Mouse (Mus musculus) skeletal muscle tissue, postnatal 0 days (tissue): ENCODE results near the gene Rasgrp4. TPM values are rescaled to one million over a fixed set of nuclear protein-coding genes. Genes with fewer than 3 reads are reported as not detected.

Experiments used
- polyA plus RNA-seq: library from polyadenylated mRNA; unstranded; fragments of >200 nt; fragmentation: Nextera tagmentation; extraction: Ambion mirVana; gene quantifications from 2 replicates; pipeline ENCODE4 v1.2.1, GENCODE M21; 2015

The Rasgrp4 gene
- 0.41 and 0.74 TPM in 2 replicates for polyA plus RNA-seq

DNA sequence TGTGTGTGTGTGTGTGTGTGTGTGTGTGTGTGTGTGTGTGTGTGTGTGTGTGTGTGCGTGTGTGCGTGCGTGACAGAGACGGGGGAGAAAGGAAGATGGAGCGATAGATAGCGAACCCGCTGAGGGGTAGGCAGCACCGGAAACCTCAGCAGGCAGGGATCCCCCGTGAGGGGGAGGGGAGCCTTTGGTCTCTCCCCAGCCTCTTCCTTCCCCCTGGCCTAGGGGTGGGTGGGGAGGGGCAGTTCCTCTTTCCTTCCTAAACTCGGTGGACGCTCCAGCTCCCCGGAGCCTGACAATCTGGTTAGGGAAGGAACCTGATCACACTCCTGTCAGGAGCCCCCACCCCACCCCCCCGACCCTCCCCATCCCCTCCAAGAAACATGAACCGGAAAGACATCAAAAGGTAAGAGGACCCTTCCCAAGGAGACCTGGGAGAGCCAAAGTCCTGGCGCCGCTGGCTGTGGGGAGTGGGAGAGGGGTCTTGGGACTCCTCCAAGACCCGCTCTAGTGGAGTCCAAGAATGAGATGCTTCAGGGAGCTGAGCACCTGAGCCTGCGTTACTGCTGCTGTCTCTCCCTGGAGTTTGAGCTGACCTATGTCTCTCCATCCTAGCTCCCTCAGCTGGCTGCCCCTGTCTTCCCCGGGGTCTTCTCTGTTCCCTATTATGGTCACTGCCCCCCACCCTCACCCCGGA, at the start of gene Rasgrp4:
Gene Rasgrp4, plus strand, starts transcription at position 159 of the 694 bp plus-strand sequence.

DNA sequence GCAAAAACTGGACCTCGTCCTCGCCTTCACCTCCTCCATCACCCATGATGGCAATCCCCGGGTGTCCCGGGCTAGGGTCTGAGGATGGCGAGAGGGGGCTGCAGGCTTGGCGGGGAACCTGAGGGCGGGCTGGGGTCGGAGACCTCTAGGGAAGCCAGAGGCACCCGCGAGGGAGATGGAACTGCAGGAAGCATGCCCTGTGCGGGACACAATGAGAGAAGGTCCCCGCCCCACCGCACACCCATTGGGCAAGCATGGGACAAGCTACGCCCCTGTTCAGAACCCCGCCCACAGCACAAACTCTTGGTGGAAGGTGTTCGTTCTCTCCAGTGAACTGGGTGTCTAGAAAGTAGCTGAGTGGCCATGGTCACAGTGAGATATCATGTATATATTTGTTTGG, 9.7 kb upstream of the Rasgrp4 start, which contains the start of gene Ryr1:
Gene Ryr1, minus strand, starts transcription at position 210 of the 400 bp plus-strand sequence.

DNA sequence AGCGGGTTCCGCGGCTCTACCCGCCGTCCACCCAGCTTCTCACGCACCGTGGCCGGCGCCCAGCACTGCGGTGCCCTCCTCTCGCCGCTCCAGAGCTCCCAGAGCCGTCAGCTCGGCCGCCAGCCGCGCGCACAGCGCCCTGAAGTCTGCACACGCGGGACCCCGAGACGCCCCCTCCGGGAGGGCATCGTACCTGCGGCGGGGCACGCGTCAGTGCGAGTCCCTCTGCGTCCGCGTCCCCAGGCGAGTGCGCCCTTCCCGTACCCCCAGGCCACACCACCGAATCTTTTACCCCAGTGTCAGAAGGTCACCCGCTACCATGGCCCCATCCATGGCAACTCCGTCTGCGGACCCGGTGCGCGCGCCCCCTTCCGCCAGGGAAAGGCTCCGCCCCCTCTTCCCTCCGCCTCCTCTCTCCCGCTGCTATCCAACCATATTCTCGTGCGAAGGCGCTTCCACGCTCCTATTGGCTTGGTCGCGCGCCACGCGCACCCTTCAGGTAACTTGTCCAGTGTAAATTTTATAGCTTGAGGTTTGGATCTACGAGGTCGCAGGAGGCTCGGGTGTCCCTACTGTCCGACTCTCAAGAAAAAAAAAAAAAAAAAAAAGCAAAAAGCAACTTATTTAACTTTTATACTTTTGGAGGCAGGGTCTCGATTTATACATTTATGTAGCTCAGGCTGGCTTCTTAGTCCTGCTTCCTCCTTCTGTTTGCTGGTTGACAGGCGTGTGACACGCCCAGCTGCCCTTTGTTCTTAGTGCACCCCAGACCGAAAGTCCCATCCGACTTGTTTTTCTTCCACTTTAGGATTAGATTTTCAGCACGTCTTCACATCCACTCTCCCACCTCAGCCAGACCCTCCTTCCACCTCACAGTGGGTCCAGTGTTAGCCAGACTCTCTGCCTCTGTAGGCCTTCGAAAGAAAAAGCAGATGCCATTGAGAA, 21.5 kb downstream of the Rasgrp4 start, which contains the start of gene Fam98c:
Gene Fam98c, minus strand, starts transcription at position 397 of the 945 bp plus-strand sequence.

DNA sequence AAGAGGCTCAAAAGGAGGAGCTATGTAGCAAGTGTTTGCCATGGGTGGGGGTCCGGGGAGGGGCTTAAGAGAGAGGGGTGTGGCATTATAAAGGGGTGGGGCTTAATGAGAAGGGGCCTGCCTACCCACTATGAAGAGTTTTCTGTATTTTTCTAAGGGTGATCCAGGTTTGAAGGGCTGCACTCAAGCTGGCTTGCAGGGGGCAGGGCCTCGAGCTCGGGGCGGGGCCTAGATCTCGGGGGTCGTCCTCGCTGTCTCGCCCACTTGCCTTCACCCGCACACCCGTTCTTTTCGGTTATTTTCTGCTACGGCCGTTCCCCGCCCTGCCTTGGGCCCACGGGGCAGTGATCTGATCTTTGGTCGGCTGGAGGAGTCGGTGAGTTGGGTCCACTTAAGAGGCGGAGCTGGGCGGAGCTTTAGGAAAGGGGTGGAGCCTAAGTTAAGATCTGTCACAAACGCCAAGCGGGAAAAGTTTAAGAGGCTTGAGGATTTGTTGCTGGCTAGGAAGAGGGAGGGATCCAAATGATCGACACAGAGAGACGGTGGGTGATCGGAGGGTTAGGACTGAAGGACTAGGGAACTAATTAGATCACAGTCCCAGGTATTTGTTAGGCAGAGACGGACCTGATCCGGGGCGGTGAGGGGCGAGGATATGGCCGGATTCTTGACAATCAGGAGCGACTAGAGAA, 35.6 kb downstream of the Rasgrp4 start, which contains the start of the genes Ggn and Spred3:
Gene Ggn, plus strand, starts transcription at position 145 of the 689 bp plus-strand sequence.
Gene Spred3, minus strand, starts transcription at position 346 of the 689 bp plus-strand sequence.

DNA sequence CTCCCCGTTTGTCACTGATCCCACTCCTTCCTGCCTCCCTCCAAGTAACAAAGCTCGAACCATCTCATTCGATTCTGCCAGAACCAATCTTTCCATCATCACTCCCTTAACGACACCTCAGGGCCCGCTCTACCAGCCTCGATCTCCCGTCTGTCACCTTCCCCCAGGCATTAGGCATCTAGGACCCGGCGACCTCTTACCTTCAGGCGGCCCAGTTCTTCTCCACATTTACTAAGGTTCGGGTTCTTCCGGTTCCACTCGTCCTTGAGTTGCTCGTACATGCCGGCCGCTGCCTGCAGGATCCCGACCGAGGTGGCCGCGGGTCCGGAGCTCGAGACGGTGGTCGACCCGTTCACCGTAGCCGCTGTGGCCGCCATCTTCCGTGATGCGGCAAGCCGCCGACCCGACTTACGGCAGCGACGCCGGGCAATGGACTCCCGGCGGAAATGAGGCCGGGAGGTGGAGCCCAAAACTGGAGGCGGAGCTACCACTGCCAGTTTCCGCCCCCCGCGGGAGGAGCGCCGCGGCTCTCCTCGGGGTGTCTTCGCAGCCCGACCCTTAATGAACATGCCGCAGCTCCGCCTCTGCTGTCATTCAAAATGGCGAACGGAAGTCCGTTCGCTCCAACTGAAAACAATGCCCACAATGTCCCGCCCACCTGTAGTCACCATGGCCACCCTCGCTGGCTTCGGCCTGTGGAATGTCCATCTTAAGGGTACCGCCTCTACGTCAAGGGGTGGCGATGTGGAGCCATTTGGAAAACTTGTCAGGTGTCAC, 45.6 kb downstream of the Rasgrp4 start, which contains the start of gene Psmd8:
Gene Psmd8, minus strand, starts transcription at position 625 of the 777 bp plus-strand sequence.

Other genes with a start within 250 kb of the Rasgrp4 start
- gene Actn4, start 172.5 kb upstream of the Rasgrp4 start, polyA plus RNA-seq: 91.4 and 114 TPM in 2 replicates
- gene Eif3k, start 153.0 kb upstream of the Rasgrp4 start, polyA plus RNA-seq: 221 and 242 TPM in 2 replicates
- gene Map4k1, start 152.8 kb upstream of the Rasgrp4 start, polyA plus RNA-seq: 1.1 and 1.5 TPM in 2 replicates
- gene Ryr1, start 9.7 kb upstream of the Rasgrp4 start, polyA plus RNA-seq: 43.5 and 66.7 TPM in 2 replicates
- 22.1 and 24.3 TPM in 2 replicates for gene Fam98c, start 21.4 kb downstream of the Rasgrp4 start, polyA plus RNA-seq
- gene Ggn, start 35.4 kb downstream of the Rasgrp4 start, polyA plus RNA-seq: 0.17 and 0.23 TPM in 2 replicates
- 0.67 and 0.69 TPM in 2 replicates for gene Spred3, start 35.6 kb downstream of the Rasgrp4 start, polyA plus RNA-seq
- gene Psmd8, start 45.9 kb downstream of the Rasgrp4 start, polyA plus RNA-seq: 257 and 271 TPM in 2 replicates
- gene Catsperg1, start 79.2 kb downstream of the Rasgrp4 start, polyA plus RNA-seq: 0.45 and 0.82 TPM in 2 replicates
- 1.2 and 1.4 TPM in 2 replicates for gene Kcnk6, start 97.7 kb downstream of the Rasgrp4 start, polyA plus RNA-seq
- gene Yif1b, start 103.5 kb downstream of the Rasgrp4 start, polyA plus RNA-seq: 107 and 109 TPM in 2 replicates
- gene 2200002D01Rik, start 113.6 kb downstream of the Rasgrp4 start, polyA plus RNA-seq: 2.9 and 4.1 TPM in 2 replicates
- gene Spint2, start 147.1 kb downstream of the Rasgrp4 start, polyA plus RNA-seq: 13.9 and 17.5 TPM in 2 replicates
- gene Ppp1r14a, start 154.5 kb downstream of the Rasgrp4 start, polyA plus RNA-seq: 14.4 and 16.7 TPM in 2 replicates
- gene Dpf1, start 169.1 kb downstream of the Rasgrp4 start, polyA plus RNA-seq: 2.7 and 2.9 TPM in 2 replicates